Mouse (Mus musculus): Measurements from ENCODE around the gene Cavin2.

The Cavin2 gene

DNA sequence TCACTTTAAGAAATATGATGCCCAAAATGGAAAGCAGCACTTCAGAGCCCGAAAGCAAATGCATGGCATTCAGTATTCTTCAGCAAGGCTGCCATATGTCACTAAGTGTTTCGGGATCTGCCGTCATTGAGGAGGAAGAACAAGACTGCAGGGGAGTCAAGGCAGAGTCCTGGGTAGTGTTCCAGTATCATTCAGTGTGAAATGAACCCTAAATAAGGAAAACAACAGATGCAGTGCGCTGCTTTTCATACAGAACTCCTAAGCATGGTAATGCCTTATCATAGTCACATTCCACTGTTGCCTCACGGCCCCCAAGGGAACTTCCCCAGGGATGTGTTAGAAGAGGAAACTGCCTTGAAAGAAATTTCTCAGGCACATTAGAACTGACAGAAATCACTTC, 21.8 kb upstream of the Cavin2 start:
- H3K4me1 ChIP-seq (replicated peaks; ENCODE audit: low read depth, low read length): peaks cover 20% of the 10 kb centered on the region
- TF ChIP-seq POU5F1 (IDR thresholded peaks at IDR 0.05; ENCODE audit: borderline replicate concordance, low read length) (no peak), CTCF (conservative IDR thresholded peaks at IDR 0.05; ENCODE audit: low read length) (no peak), NANOG (IDR thresholded peaks at IDR 0.05; ENCODE audit: borderline replicate concordance, low read length) (no peak)
- H3K27me3 ChIP-seq (ENCODE audit: insufficient read depth, low read length): no peaks in the 10 kb centered on the region
- H3K36me3 ChIP-seq (ENCODE audit: insufficient read depth, low read length): no peaks in the 10 kb centered on the region
- no peaks in the 10 kb centered on the region for H3K9me3 ChIP-seq (ENCODE audit: low read length)
- H3K4me3 ChIP-seq (replicated peaks; ENCODE audit: low read length): no peak overlapping the region

DNA sequence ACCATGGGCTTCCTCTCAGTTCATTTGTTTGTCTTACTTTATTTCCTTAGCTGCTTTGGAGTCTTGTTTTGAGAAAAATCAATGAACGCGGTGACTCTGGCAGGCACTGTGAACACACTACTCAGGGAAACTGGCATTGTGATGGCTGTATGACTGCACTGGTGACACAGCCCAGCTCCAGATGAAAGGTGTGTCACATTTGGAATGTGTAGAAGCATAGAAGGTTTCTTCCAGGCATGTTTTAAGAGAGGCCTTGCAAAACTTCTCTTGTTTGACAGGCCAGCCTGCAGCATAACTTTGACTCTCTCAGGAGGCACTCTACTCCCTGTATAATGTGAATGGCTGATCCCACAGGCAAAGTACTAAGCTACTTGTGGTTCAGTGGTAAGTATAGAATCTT, 20.7 kb upstream of the Cavin2 start:
- no peaks in the 10 kb centered on the region for H3K36me3 ChIP-seq (ENCODE audit: insufficient read depth, low read length)
- no peak for TF ChIP-seq CTCF (conservative IDR thresholded peaks at IDR 0.05; ENCODE audit: low read length)
- no peak for TF ChIP-seq NANOG (IDR thresholded peaks at IDR 0.05; ENCODE audit: borderline replicate concordance, low read length)
- no peak for TF ChIP-seq POU5F1 (IDR thresholded peaks at IDR 0.05; ENCODE audit: borderline replicate concordance, low read length)
- H3K4me3 ChIP-seq (replicated peaks; ENCODE audit: low read length): no peak overlapping the region
- H3K4me1 ChIP-seq (replicated peaks; ENCODE audit: low read depth, low read length): peaks cover 27% of the 10 kb centered on the region
- H3K9me3 ChIP-seq (ENCODE audit: low read length): no peaks in the 10 kb centered on the region
- H3K27me3 ChIP-seq (ENCODE audit: insufficient read depth, low read length): no peaks in the 10 kb centered on the region

DNA sequence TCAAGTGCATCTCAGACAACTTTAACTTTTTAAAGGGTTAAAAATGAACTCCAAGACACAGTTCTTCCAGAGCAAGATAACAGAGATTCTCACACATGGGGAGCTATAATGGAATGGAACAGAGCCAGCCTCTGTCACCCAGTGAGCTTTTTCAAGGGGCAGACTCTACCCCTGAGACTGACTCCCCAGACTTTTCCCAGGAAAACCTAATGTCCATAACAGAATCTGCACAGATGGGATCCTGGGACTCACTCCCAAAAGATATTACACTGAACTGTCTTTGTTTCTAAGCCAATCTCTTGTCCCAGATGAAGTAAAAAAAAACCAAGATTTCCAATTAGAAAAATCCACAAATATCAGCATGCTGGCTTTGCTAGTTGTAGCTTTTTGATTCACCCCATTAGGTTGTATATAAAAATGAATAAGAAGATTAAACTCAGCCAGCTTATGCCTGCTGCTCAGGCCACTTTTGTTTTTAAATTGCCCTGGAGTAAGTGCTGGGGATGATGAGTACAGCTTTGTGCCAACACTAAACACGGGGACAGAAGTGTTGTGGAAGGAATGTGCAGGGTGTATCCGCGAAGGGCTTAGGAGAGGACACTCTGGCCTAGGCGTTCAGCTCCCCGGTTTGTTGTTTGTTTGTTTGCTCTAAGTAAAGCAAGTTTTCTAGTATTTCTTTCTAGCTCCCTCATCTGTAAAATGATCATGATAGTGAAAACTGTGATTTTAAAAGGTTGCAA, 18.6 kb upstream of the Cavin2 start:
- TF ChIP-seq CTCF (conservative IDR thresholded peaks at IDR 0.05; ENCODE audit: low read length) (no peak), POU5F1 (IDR thresholded peaks at IDR 0.05; ENCODE audit: borderline replicate concordance, low read length) (no peak), NANOG (IDR thresholded peaks at IDR 0.05; ENCODE audit: borderline replicate concordance, low read length) (no peak)
- no peak overlapping the region for H3K4me3 ChIP-seq (replicated peaks; ENCODE audit: low read length)
- no peaks in the 10 kb centered on the region for H3K27me3 ChIP-seq (ENCODE audit: insufficient read depth, low read length)
- H3K36me3 ChIP-seq (ENCODE audit: insufficient read depth, low read length): no peaks in the 10 kb centered on the region
- H3K9me3 ChIP-seq (ENCODE audit: low read length): no peaks in the 10 kb centered on the region
- H3K4me1 ChIP-seq (replicated peaks; ENCODE audit: low read depth, low read length): peaks cover 31% of the 10 kb centered on the region

DNA sequence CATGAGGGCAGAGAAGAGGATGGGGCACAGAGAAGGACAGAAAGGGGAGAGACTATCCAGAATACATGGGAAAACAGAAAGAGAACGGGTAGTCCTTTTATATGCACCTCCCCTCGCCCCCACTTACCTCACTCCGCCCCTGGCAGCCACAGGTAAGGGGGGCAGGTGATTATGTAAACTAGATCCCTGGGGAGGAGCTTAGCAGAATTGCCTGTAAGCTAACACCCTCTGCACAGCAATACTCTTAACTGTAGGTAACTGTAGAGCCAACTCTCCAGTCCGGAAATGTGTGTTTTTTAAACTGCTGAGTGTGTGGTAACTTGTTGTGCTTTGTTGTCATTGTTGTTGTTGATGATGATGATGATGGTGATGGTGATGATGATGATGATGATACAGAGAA, 17.1 kb upstream of the Cavin2 start:
- H3K4me1 ChIP-seq (replicated peaks; ENCODE audit: low read depth, low read length): peaks cover 26% of the 10 kb centered on the region
- no peaks in the 10 kb centered on the region for H3K27me3 ChIP-seq (ENCODE audit: insufficient read depth, low read length)
- H3K9me3 ChIP-seq (ENCODE audit: low read length): no peaks in the 10 kb centered on the region
- no peaks in the 10 kb centered on the region for H3K36me3 ChIP-seq (ENCODE audit: insufficient read depth, low read length)
- H3K4me3 ChIP-seq (replicated peaks; ENCODE audit: low read length): no peak overlapping the region
- no peak for TF ChIP-seq POU5F1 (IDR thresholded peaks at IDR 0.05; ENCODE audit: borderline replicate concordance, low read length)
- no peak for TF ChIP-seq CTCF (conservative IDR thresholded peaks at IDR 0.05; ENCODE audit: low read length)
- TF ChIP-seq NANOG (IDR thresholded peaks at IDR 0.05; ENCODE audit: borderline replicate concordance, low read length): no peak

DNA sequence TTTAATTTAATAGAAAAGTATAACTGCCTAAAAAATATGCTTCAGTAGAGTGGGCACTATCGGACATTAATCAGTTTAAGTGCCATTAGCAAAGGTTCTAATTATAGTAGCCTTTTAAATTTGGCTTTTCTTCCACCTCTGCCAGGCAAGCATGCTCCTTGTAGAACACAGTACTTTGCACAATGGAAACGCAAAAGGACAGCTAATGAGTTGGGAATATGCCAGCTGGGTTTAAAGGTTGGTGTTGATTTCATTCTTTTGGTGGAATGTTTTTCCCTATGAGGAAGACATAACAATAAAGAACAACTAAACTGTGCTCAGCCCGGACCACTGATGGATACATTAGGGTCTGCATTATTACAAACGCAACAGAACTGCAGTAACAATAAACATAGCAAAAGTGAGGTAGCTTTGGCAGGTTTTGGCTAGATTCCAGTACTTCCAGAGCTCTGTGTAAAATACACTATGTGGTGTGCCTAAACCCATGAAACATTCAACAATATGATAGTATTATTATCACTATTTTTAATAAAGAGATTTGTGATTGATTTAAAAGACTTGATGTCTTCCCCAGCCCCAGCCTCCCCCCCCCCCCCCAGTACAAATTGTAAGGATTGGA, 16.2 kb upstream of the Cavin2 start:
- Histone ChIP-seq H3K27me3 (ENCODE audit: insufficient read depth, low read length) (no peaks in the 10 kb centered on the region), H3K4me1 (replicated peaks; ENCODE audit: low read depth, low read length) (peaks cover 26% of the 10 kb centered on the region), H3K36me3 (ENCODE audit: insufficient read depth, low read length) (no peaks in the 10 kb centered on the region), H3K9me3 (ENCODE audit: low read length) (no peaks in the 10 kb centered on the region), H3K4me3 (replicated peaks; ENCODE audit: low read length) (no peak overlapping the region)
- no peak for TF ChIP-seq CTCF (conservative IDR thresholded peaks at IDR 0.05; ENCODE audit: low read length)
- TF ChIP-seq NANOG (IDR thresholded peaks at IDR 0.05; ENCODE audit: borderline replicate concordance, low read length): no peak
- no peak for TF ChIP-seq POU5F1 (IDR thresholded peaks at IDR 0.05; ENCODE audit: borderline replicate concordance, low read length)

DNA sequence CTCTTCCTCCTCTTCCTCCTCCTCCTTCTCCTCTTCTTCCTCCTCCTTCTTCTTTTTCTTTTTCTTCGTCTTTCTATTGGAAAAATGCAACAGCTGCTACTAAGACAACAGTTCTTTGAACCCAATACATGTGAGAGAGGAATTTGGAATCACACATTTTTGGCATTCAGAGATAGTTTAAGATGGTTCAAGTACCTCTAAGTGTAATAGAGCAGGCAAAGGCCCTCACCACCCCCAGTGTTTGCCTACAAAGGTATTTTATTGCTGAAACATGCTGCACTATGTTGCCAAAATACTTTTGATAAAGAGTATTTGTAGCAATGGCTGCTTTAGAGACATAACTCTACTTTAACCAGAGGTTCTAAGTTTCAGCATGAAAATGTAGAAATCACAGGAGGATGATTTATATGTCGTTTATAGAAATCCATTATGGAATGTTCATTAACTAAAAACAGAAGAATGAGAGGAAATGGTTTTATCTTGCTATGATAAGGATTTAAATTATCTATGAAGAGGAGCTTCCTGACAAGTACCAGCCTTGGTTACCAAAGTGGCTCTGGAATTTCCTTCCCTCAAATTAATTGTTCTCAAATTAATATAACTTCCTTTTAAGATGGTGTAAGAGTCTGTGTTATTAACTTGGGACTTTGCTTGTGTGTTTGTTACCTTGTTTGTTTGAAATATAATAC, 10.9 kb upstream of the Cavin2 start:
- Histone ChIP-seq H3K4me1 (replicated peaks; ENCODE audit: low read depth, low read length) (peaks cover 11% of the 10 kb centered on the region), H3K36me3 (ENCODE audit: insufficient read depth, low read length) (no peaks in the 10 kb centered on the region), H3K4me3 (replicated peaks; ENCODE audit: low read length) (no peak overlapping the region), H3K27me3 (ENCODE audit: insufficient read depth, low read length) (no peaks in the 10 kb centered on the region), H3K9me3 (ENCODE audit: low read length) (no peaks in the 10 kb centered on the region)
- no peak for TF ChIP-seq POU5F1 (IDR thresholded peaks at IDR 0.05; ENCODE audit: borderline replicate concordance, low read length)
- no peak for TF ChIP-seq CTCF (conservative IDR thresholded peaks at IDR 0.05; ENCODE audit: low read length)
- TF ChIP-seq NANOG (IDR thresholded peaks at IDR 0.05; ENCODE audit: borderline replicate concordance, low read length): no peak

DNA sequence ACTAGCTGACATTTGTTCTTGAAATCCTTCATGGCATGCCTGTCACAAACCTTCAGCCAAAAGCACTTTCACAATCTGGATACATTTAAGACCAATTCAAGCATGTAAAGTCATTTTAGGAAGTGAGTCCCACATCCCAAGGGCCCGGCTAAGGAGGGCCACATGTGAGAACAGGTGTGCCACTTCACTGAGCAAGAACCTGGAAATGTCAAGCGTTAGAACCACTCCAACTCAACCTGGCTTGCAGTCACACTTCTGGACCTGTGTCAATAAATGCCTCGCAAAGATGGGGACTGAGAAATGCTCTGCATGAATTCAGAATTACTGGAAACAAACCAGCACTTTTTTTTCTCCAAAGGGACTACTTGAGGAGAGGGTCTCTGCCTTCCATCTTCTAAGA, 725 bp upstream of the Cavin2 start:
- Histone ChIP-seq H3K4me3 (replicated peaks; ENCODE audit: low read length) (no peak overlapping the region), H3K36me3 (ENCODE audit: insufficient read depth, low read length) (no peaks in the 10 kb centered on the region), H3K4me1 (replicated peaks; ENCODE audit: low read depth, low read length) (peaks cover 10% of the 10 kb centered on the region), H3K27me3 (ENCODE audit: insufficient read depth, low read length) (no peaks in the 10 kb centered on the region), H3K9me3 (ENCODE audit: low read length) (no peaks in the 10 kb centered on the region)
- TF ChIP-seq POU5F1 (IDR thresholded peaks at IDR 0.05; ENCODE audit: borderline replicate concordance, low read length): no peak
- no peak for TF ChIP-seq CTCF (conservative IDR thresholded peaks at IDR 0.05; ENCODE audit: low read length)
- no peak for TF ChIP-seq NANOG (IDR thresholded peaks at IDR 0.05; ENCODE audit: borderline replicate concordance, low read length)

DNA sequence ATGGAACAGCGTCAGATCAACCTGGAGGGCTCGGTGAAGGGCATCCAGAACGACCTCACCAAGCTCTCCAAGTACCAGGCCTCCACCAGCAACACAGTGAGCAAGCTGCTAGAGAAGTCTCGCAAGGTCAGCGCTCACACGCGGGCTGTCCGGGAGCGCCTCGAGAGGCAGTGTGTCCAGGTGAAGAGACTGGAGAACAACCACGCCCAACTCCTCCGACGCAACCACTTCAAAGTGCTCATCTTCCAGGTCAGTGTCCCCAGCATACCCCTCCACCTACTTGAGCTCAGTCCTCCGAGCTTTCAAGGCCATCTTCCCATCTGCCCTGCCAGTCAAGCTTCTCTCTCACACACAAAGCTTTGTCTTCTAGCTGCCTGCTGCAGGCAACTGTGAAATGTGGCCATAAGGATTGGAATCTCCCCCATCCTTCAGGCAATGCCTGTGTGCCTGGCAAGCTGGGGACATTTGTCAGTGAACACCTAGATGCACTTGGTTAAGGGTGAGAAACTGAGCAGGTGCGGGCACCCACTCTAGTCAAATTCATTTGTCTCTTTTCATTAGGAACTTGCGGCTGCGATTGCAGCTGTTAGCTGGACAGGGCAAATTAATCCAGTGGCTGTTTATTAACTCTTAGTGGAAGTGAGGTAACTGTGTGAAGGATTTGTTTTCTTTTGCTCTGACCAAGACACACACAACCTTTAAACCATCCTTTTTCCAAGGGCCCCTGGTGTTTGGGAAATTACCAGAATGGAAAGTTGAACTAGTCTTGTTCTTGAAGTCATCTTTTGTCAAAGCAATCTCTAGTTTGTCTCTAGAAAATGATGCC, 907 bp downstream of the Cavin2 start:
- TF ChIP-seq POU5F1 (IDR thresholded peaks at IDR 0.05; ENCODE audit: borderline replicate concordance, low read length) (no peak), CTCF (conservative IDR thresholded peaks at IDR 0.05; ENCODE audit: low read length) (no peak), NANOG (IDR thresholded peaks at IDR 0.05; ENCODE audit: borderline replicate concordance, low read length) (no peak)
- H3K9me3 ChIP-seq (ENCODE audit: low read length): no peaks in the 10 kb centered on the region
- no peak overlapping the region for H3K4me3 ChIP-seq (replicated peaks; ENCODE audit: low read length)
- H3K4me1 ChIP-seq (replicated peaks; ENCODE audit: low read depth, low read length): peaks cover 10% of the 10 kb centered on the region
- no peaks in the 10 kb centered on the region for H3K27me3 ChIP-seq (ENCODE audit: insufficient read depth, low read length)
- no peaks in the 10 kb centered on the region for H3K36me3 ChIP-seq (ENCODE audit: insufficient read depth, low read length)
